Mouse (Mus musculus) myocyte (in vitro differentiated cells): Measurements from ENCODE around the gene Glis3. TPM values are rescaled to one million over a fixed set of nuclear protein-coding genes. Genes with fewer than 3 reads are reported as not detected.

Source experiments
- H3K27me3 ChIP-seq: one replicate; pipeline ENCODE4 v1.6.1; 2011; ENCODE audit not compliant: control insufficient read depth, insufficient read depth, insufficient read length
- H3K36me3 ChIP-seq: one replicate; pipeline ENCODE4 v1.6.1; 2011; ENCODE audit not compliant: control insufficient read depth, insufficient read depth
- H3K4me2 ChIP-seq: one replicate; pipeline ENCODE4 v1.6.1; 2011; ENCODE audit warnings: low read depth, control low read depth
- H3K4me3 ChIP-seq: one replicate; pipeline ENCODE4 v1.5.1; 2011; ENCODE audit warnings: mild to moderate bottlenecking, control low read depth, moderate library complexity
- H3K79me2 ChIP-seq: one replicate; pipeline ENCODE4 v1.6.1; 2011; ENCODE audit not compliant: control insufficient read depth, insufficient read depth
- H3ac ChIP-seq: one replicate; pipeline ENCODE4 v1.6.1; 2011; ENCODE audit not compliant: control insufficient read depth, insufficient read length
- CEBPB ChIP-seq: IDR thresholded peaks from 2 replicates; pipeline ENCODE4 v1.6.1; 2011; ENCODE audit warnings: mild to moderate bottlenecking, moderate library complexity; ENCODE audit not compliant: poor library complexity, insufficient read depth, severe bottlenecking
- E2F4 ChIP-seq: IDR thresholded peaks from one replicate; pipeline ENCODE4 v1.6.1; 2011; ENCODE audit warnings: mild to moderate bottlenecking, control low read depth, moderate library complexity; ENCODE audit not compliant: insufficient read depth
- MAX ChIP-seq: IDR thresholded peaks from one replicate; pipeline ENCODE4 v1.6.1; 2011; ENCODE audit warnings: low read depth, mild to moderate bottlenecking, control low read depth
- MYOD1 ChIP-seq, 3 experiments: IDR thresholded peaks; one replicate each; pipeline ENCODE4 v1.6.1; 2011; ENCODE audit warnings: control low read depth in 2 of 3, low read depth in 2 of 3, mild to moderate bottlenecking in 2 of 3, moderate library complexity in 1 of 3; ENCODE audit not compliant: insufficient read length in 2 of 3, control insufficient read depth in 1 of 3
- MYOG ChIP-seq, 3 experiments: IDR thresholded peaks; one replicate each; pipeline ENCODE4 v1.6.1; 2011; ENCODE audit warnings: control low read depth in 2 of 3, low read depth in 2 of 3, mild to moderate bottlenecking in 2 of 3; ENCODE audit not compliant: insufficient read length in 2 of 3, control insufficient read depth in 1 of 3, insufficient read depth in 1 of 3
- POLR2A ChIP-seq: IDR thresholded peaks from one replicate; pipeline ENCODE4 v1.6.1; 2011; ENCODE audit warnings: low read depth, mild to moderate bottlenecking, control low read depth, moderate library complexity; ENCODE audit not compliant: insufficient read length
- POLR2AphosphoS2 ChIP-seq: IDR thresholded peaks from one replicate; pipeline ENCODE4 v1.6.1; 2011; ENCODE audit warnings: low read depth, control low read depth; ENCODE audit not compliant: insufficient read length
- REST ChIP-seq: IDR thresholded peaks from one replicate; pipeline ENCODE4 v1.6.1; 2011; ENCODE audit warnings: mild to moderate bottlenecking, control low read depth, moderate library complexity; ENCODE audit not compliant: insufficient read depth, insufficient read length
- SRF ChIP-seq: IDR thresholded peaks from one replicate; pipeline ENCODE4 v1.6.1; 2011; ENCODE audit warnings: low read depth; ENCODE audit not compliant: control insufficient read depth, insufficient read length
- TCF12 ChIP-seq: IDR thresholded peaks from one replicate; pipeline ENCODE4 v1.6.1; 2011; ENCODE audit warnings: mild to moderate bottlenecking, control low read depth; ENCODE audit not compliant: poor library complexity, insufficient read depth, severe bottlenecking
- TCF3 ChIP-seq: IDR thresholded peaks from one replicate; pipeline ENCODE4 v1.6.1; 2011; ENCODE audit warnings: low read depth, control low read depth; ENCODE audit not compliant: insufficient read length
- USF1 ChIP-seq: IDR thresholded peaks from one replicate; pipeline ENCODE4 v1.6.1; 2011; ENCODE audit warnings: low read depth, mild to moderate bottlenecking, control low read depth, moderate library complexity
- polyA plus RNA-seq: library from polyadenylated mRNA; unstranded; fragments of >200 nt; fragmentation: generic; extraction: Trizol; gene quantifications from one replicate; pipeline ENCODE4 v1.2.1, GENCODE M21; 2012; ENCODE audit warnings: missing spikeins

Glis3 gene
- polyA plus RNA-seq, 1 experiment, result 0.79 TPM

GRCm38 (mm10) chr19:28561697-28562002 lies 118.2 kb downstream of the Glis3 start:
- TF ChIP-seq MYOD1 (IDR thresholded peaks at IDR 0.05; ENCODE audit: control insufficient read depth in 1 of 3, insufficient read length in 2 of 3, low read depth in 2 of 3), result no peak
- no peak for TF ChIP-seq MYOG (IDR thresholded peaks at IDR 0.05; ENCODE audit: control insufficient read depth in 1 of 3, insufficient read depth in 1 of 3, insufficient read length in 2 of 3, low read depth in 2 of 3)
- no peak for TF ChIP-seq REST
- no peak for TF ChIP-seq MAX
- TF ChIP-seq TCF3, result no peak
- TF ChIP-seq SRF, result no peak
- no peak for TF ChIP-seq TCF12
- Histone ChIP-seq H3ac (no peak overlapping the region), H3K36me3 (no peaks in the 10 kb centered on the region), H3K4me2 (no peak overlapping the region), H3K4me3 (no peak overlapping the region), H3K79me2 (no peaks in the 10 kb centered on the region), H3K27me3 (no peaks in the 10 kb centered on the region)

DNA sequence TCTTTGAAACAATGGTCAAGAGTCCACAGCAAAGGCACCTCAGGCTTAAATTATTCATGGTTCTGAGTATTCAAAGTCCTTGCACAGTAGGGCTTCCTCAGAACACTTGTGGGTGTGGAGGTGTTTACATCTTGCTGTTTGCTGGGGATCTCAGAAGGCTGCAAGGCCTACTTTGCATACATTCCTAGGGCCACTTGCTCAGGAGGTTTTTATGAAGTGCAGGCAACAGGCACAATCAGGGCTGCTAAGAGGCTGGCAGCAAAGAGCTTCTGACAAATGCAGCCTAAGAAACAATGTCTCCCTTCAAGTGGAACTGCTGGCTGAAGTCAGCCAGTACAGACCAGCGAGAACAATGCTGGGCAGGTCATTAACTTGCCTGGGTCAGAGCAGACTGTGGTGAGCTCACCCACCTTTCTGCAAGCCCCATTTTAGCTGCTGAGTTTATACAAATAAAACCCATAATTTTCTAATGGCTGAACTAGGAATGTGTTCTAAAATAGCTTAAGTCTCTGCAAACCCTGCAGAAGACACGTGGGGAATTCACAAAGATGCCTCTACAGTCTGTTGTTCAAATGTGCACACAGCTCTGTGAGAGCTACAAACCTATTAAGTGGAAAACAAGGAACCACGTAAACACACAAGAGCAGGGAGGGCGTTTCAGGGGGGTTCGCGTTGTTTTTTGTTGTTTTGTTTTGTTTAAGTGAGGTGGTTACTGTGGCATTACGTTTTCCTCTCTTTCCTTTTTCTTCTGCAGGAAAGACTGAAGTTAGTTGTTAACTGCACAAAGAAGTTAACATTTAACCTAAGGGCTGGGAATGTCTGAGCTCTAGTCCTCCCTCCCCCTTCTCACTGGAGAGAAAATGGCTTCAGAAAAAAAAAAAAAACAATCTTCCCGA lies 118.8 kb downstream of the Glis3 start:
- Histone ChIP-seq H3K4me3 (no peak overlapping the region), H3K4me2 (no peak overlapping the region), H3K27me3 (no peaks in the 10 kb centered on the region), H3ac (no peak overlapping the region), H3K79me2 (no peaks in the 10 kb centered on the region), H3K36me3 (no peaks in the 10 kb centered on the region)
- no peak for TF ChIP-seq REST

GRCm38 (mm10) chr19:28559836-28560235 lies 120.0 kb downstream of the Glis3 start:
- Histone ChIP-seq H3K79me2 (no peaks in the 10 kb centered on the region), H3K36me3 (no peaks in the 10 kb centered on the region), H3K4me2 (no peak overlapping the region), H3K27me3 (no peaks in the 10 kb centered on the region), H3ac (no peak overlapping the region), H3K4me3 (no peak overlapping the region)
- TF ChIP-seq E2F4, result no peak
- TF ChIP-seq POLR2AphosphoS2, result no peak
- TF ChIP-seq SRF, result no peak
- no peak for TF ChIP-seq TCF3
- no peak for TF ChIP-seq MYOG (IDR thresholded peaks at IDR 0.05; ENCODE audit: control insufficient read depth in 1 of 3, insufficient read depth in 1 of 3, insufficient read length in 2 of 3, low read depth in 2 of 3)
- TF ChIP-seq MYOD1 (IDR thresholded peaks at IDR 0.05; ENCODE audit: control insufficient read depth in 1 of 3, insufficient read length in 2 of 3, low read depth in 2 of 3), result no peak

GRCm38 (mm10) chr19:28559400-28559799 lies 120.5 kb downstream of the Glis3 start:
- peak overlapping the region; percentile 91 for H3K4me2 ChIP-seq
- H3ac ChIP-seq, result no peak overlapping the region
- TF ChIP-seq E2F4, result no peak
- no peak for TF ChIP-seq TCF12
- no peak for TF ChIP-seq MAX
- no peak for TF ChIP-seq REST
- TF ChIP-seq SRF, result no peak
- no peak for TF ChIP-seq TCF3
- no peak for TF ChIP-seq POLR2AphosphoS2
- no peak for TF ChIP-seq USF1
- TF ChIP-seq CEBPB, result no peak
- TF ChIP-seq MYOD1 (IDR thresholded peaks at IDR 0.05; ENCODE audit: control insufficient read depth in 1 of 3, insufficient read length in 2 of 3, low read depth in 2 of 3), result no peak
- TF ChIP-seq MYOG (IDR thresholded peaks at IDR 0.05; ENCODE audit: control insufficient read depth in 1 of 3, insufficient read depth in 1 of 3, insufficient read length in 2 of 3, low read depth in 2 of 3), result no peak
- TF ChIP-seq POLR2A, result no peak
- H3K4me3 ChIP-seq, result no peak overlapping the region
- no peaks in the 10 kb centered on the region for H3K79me2 ChIP-seq
- H3K27me3 ChIP-seq, result no peaks in the 10 kb centered on the region
- H3K36me3 ChIP-seq, result no peaks in the 10 kb centered on the region

- TF ChIP-seq SRF, result no peak
- TF ChIP-seq TCF12, result no peak
- TF ChIP-seq CEBPB, result no peak
- TF ChIP-seq MYOD1 (IDR thresholded peaks at IDR 0.05; ENCODE audit: control insufficient read depth in 1 of 3, insufficient read length in 2 of 3, low read depth in 2 of 3), result no peak
- no peak for TF ChIP-seq POLR2A
- no peak for TF ChIP-seq POLR2AphosphoS2
- TF ChIP-seq TCF3, result no peak
- Histone ChIP-seq H3K27me3 (no peaks in the 10 kb centered on the region), H3K79me2 (no peaks in the 10 kb centered on the region), H3K4me3 (no peak overlapping the region), H3ac (no peak overlapping the region), H3K36me3 (no peaks in the 10 kb centered on the region), H3K4me2 (peak overlapping the region; percentile 91)
Observed at GRCm38 (mm10) chr19:28558661-28559060, 121.2 kb downstream of the Glis3 start.
